Mouse (Mus musculus): ENCODE measurements at regions not wholly inside any gene's neighbourhood (a gene's known extent, or its start where the extent isn't known, plus 50 kb on each side); places are given as distances from the start of the nearest gene placed in this dataset.
A peak's percentile ranks its signal among the peaks of the same experiment; 100 is the strongest.

DNA sequence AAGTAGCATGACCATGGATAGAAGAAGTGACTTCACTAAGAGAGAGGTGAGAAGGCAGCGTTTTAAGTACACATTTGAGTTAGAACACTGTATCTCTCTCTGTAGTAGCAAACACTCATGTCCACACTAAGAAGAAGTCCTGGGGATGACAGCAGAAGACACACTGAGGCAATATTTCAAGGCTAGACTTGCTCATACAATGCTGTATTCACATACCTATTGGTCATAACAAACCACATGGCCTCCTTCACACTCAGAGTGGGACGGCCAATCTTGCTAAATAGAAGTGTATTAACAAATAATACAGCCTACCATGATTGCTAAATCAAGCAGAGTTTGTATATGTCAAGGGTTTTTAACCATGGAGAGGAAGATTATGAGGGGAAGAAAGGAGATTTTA lies 252.5 kb upstream of the Kcnj16 start:
- no peak for DNase-seq (ENCODE audit: low read depth, low spot score)

DNA sequence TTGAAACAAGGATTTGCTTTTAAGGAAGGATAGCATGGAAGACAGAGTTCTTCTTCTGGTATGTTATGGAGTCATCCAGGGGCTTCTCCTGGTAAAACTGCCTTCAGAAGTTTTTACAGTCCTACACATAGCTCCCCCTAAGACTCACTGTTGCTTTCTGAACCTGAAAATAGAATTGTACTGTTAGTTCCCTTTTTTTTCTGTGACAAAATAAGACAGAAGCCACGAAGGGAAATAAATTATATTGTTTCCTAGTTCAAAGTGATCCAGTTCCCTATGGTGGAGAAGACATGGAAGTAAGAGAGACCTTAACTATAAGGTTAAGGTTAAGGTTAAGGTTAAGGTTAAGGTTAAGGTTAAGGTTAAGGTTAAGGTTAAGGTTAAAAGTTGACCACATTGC lies 251.5 kb upstream of the Kcnj16 start:
- no peak for DNase-seq (ENCODE audit: low read depth, low spot score)

DNA sequence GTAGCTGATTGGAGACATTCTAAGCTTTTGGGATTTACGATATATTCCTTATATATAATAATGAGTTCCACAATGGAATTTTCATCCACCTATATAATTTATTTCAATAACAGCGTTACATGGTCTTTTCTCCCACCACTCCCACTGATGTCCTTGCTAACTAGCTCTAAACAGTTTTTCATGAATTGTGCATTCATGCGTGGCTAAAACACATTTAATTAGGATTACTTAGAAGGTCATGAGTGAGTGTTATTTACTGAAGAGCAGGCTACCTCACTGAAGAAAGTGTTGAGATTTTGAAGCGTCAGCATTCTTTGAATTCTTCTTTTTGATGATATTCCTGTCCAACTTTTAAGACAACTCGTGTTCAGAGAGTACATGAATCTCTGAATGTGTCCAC lies 245.1 kb upstream of the Kcnj16 start:
- DNase-seq (ENCODE audit: low read depth, low spot score): no peak

DNA sequence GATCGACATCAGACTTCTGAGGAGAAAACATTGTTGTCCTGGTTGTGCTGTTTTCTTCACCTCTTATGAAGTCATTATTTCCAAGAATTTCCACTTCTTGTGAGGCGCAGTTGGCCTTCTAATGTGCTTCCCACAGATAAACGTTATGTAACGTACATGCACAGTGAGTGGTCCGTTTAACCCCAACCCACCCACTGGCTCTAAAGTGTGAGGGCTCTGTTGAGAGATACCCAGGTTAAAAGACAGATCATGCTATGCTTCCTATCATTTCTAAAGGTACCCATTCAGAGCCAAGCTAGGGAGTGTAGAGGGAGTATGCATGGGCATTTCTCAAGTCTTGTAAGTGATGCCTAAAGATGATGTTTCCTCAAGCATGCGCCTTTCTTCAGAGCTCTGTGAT lies 243.9 kb upstream of the Kcnj16 start:
- no peak for DNase-seq (ENCODE audit: low read depth, low spot score)

DNA sequence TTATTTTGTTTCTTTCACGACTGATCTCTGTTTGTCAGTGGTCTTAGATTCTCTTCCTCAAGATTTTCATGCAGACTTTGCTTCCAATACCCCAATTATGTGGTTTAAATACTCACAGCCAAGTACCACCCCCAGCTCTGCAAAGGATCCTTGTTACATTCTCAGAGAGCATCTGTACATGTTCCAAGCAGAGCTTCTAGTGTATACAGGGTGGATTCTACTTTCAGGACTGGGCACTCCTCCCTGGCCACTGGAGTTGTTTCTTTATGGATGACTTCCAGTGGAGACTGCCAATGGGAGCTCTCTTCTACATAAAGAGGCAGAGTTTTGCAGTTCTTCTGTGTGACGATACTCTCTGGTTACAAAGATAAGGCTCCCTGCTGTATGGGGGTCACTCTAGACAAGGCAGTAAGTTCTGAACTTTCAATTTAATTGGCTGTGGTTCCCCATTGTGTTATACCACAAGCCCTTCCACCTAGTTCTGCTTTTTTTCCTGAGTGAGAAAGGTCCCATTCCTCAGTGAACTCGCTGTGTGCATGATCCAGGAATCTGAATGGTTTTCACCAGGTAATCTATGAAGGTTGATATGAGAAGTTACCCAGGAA lies 240.4 kb upstream of the Kcnj16 start:
- no peak for DNase-seq (ENCODE audit: low read depth, low spot score)

DNA sequence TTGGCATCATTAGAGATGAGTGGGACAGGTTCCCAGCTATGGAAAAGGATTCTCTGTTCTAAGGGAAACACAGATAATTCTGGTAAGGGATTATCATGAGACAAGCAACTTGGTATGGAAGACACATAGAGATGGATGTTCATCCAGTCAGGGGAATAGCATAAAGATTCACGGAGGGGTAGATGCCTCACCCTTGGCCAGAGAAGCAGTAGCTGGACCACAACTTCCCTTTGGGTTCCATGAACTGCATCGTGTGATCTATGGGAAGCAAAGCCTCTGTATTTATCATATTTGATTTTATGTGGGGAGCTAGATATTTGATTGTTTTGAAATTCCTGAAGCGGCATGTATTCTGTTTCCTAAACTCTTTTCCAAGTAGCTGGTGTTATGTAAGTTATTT lies 236.3 kb upstream of the Kcnj16 start:
- no peak for DNase-seq (ENCODE audit: low read depth, low spot score)

DNA sequence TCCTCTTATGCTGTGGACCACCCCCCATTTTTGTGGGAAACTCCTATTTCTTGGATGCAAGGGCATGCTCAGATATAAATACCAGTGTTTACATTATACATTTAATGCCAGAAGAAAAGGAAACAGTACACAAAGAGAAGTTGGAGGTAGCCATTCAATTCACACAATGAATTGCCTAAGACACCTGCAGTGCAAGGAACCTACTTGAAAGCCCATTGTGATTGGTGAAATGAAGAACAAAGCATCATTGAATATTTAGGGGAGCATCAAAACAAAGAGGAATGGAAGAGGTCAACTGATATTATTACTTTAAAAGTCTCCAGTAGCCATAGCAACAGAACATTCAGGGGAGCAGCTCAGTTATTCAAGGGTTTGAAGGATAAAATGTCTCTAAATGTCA lies 193.7 kb upstream of the Kcnj16 start:
- DNase-seq (ENCODE audit: low read depth, low spot score): no peak

DNA sequence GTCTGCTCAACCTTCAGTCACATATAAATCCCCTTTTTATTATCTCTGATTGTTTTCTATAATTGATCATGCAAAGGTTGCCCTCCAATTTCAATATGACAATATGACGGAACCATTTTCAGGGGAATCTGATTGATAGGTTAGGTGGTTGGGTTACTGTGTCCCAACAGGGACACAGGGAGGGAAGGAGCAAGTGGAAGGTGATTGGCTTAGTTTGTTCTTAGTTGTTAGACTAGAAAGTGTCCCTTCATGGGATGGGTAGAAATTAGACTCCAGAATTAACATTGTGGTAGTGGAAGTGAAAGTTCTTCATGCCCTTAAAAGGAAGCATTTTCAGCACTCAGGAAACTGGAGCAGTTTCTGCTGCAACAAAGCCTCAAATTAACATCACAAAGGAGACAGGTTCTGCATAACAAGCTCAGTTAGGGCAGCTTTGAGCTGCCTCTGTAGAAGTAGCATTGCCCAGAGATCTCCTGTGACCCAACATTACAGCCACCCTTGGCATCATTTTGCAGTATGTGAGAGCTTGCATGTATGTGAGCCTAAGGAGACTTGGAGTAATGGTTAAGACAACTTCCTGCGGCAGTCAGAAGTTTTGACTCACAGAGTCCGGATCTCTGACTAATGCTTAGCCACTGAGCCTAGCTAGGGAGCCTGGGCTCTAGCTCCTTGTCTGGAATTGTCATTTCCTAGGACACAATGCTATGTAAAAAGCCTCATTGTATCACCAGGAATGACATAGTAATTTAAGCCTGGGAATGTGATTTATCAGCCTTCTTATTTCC lies 186.1 kb upstream of the Kcnj16 start:
- peak; percentile 16 for DNase-seq (ENCODE audit: low read depth, low spot score)

DNA sequence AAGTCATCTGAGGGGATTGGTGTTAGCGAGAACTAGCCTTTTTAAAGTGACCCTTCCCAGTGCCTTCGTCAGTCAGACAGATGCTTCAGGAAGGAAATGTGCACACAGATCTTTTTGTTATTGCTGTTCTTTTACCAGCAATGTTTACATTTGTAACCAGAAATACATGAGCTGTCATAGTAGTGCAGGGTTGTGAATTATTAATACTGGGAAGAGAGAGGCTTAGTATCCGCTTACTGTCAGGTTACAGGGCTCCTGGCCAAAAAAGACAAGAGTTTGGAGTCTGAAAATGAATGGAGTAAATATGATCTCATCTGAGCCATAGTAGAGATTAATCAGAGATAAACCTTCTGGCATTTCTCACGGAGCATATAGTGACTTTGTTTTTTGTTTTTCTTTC lies 178.3 kb upstream of the Kcnj16 start:
- DNase-seq (ENCODE audit: low read depth, low spot score): no peak

DNA sequence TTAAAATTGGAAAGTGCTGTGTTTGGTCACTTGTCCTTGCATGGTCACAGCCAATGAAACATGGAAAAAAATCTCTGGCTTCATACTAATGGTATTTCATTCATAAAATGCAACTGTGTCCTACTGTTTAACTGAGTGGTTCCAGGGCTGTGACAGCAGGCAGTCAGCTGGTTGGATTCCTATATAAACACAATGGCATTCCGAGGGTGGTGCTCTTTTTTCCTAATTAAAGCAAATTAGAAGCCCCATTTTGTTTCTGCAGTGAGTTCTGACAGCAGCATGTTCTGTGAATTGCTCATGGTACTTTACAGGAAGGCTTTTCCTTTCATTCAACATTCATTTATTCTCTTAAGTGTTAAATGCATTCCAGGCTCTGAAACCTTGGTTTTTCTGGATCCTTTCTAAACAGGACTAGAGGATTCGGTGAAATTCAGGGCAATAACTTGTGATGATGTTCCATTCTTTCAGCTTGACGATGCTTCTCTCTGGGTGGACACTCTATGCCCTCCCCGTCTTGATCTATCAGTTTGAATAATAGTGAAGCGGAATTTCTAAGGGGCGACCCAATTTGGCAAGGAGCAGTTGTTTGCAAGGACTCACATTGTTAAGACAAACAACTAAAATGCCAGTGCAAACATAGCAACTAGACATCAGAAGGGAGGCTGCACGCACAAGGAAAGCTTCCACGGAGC lies 167.8 kb upstream of the Kcnj16 start:
- DNase-seq (ENCODE audit: low read depth, low spot score): no peak

DNA sequence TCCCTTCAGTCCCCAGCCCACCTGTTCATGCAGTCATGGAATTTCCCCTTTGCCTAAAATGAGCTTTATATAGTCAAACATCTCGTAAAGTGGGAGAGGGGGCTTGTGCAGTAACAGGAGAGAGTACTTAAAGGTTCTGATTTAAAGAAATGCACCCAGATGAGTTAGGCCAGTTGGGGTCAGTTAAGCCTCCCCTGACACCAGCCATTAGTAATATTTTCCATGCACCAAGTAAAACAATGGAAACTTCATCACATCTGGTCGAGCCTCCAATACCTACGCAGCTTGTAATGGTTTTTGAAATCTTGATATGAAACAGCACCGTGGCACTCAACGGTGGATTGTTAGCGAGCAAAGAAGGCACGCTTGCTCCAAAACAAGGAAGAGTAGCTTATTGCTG lies 165.8 kb upstream of the Kcnj16 start:
- no peak for DNase-seq (ENCODE audit: low read depth, low spot score)

DNA sequence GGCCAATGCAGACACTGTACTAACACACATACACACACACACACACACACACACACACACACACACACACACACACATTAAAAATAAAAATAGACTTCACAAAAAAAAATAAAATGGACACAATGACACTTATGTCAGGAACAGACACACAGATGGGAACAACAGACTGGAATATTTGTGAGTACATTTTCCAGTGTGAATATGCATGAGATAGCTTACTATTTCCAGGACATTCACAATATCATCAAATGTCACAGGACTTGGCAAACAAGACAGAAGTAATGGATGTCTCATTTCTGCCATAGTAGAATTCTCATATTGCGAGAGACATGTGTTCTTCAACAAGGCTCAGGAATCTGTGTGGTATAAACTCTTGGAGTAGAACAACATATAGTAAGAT lies 163.8 kb upstream of the Kcnj16 start:
- DNase-seq (ENCODE audit: low read depth, low spot score): no peak

DNA sequence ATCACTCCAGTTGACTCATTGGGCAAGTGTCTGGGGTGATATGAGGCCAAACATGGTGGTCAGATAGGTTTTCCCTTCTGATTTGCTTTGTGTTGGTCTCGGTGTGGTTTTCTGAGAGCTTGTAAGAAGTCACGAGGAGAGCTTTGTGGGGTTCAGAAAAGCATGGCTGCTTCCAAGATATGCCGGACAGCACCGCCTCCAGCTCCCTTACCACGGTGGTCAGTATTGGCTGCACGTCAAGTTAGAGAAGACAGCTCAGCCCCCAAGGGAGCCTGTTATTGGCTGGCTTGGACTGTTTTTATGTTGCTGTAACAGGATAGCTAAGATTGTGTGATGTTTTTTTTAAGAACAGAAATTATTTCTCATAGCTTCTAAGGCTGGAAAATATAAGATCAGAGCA lies 154.7 kb upstream of the Kcnj16 start:
- DNase-seq (ENCODE audit: low read depth, low spot score): no peak

DNA sequence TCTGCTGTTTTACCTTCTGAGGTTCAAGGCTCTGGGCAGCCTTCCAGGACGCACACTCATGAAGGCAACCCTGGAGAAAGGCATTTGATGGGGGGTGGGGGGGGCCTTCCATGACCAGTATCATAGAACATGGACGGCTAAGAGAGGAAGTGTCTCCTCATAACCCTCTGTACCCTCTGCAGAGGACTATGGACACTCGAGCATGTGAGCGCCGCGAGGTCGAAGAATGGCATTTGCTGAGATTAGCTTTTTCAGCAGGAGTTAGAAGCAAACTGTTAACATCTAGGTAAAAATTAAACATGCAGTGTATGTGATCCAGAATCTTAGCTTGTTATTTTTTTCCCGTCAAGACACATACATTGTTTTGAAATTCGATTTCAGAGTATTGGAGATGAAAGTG lies 153.1 kb upstream of the Kcnj16 start:
- DNase-seq (ENCODE audit: low read depth, low spot score): no peak

DNA sequence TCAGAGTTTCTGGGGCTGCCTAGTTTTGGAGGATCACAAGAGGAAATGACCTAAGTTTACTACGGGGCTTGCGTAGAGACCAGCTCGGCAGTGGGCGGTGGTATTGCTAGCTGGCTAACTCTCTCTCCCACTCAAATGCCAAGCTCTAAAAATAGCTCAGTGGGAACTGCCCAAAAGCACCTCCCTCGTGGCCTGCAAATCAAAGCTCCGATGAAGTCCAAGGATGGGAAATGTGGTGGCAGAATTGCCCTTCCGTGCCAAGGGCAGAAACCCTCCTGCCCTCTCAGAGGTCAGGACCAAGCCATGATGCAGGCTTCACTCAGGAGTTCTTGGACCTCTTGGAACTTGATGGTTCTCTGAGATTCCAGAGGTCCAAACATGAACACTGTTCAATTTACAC lies 152.6 kb upstream of the Kcnj16 start:
- DNase-seq (ENCODE audit: low read depth, low spot score): no peak

DNA sequence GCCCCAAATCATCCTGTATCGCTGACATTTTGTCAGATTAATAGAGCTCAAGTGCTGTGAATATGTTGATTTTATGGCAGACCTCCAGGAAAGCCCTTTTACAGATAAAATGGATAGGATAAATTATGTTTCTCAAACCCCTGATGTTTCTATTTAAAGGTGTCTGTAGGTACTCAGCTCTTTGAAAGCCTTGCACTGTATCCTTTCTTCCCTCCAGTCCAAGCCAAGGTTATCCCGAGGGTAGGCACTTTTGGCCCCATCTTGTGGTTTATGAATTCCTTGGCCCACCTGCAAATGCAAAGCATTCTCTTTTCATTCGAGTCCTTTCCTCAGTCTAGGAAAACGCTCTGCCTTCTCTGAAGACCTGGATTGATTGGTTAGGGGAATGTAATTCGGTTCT lies 139.2 kb upstream of the Kcnj16 start:
- DNase-seq (ENCODE audit: low read depth, low spot score): peak; percentile 20

DNA sequence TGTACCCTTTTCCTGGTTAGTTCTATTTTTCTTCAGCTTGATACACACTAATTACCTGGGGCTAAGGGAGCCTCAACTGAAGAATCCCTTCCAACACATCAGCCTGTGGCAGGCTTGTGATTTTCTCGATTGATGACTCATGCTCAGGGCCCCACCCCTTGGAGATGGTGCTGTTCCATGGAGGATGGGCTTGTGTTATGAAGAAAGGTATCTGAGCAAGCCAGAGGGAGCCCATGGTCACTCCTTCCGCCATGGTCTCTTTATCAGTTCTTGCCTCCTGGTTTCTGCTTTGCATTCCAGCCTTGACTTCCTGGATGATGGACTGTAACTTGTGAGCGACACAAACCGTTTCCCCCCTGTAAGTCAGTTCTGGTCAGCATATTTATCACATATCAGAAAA lies 131.1 kb upstream of the Kcnj16 start:
- DNase-seq (ENCODE audit: low read depth, low spot score): no peak

DNA sequence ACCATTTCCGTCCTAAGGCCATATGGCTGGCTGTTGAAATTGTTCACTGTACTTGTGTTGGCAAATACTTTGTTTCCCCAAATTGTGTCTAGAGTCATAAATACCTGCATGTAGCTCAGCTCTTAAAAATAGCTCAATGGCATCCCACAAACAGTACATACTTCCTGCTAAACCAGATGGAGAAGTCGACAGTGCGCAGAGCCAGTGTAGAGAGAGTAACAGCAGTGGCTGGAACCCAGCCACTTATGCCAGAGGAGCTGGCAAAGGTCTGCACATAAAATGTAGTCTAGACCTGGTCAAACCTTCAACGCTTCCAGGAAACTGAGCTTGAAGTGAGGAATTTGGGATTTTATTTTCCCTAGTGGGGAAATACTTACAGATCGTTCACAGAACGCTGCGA lies 128.5 kb upstream of the Kcnj16 start:
- DNase-seq (ENCODE audit: low read depth, low spot score): no peak

DNA sequence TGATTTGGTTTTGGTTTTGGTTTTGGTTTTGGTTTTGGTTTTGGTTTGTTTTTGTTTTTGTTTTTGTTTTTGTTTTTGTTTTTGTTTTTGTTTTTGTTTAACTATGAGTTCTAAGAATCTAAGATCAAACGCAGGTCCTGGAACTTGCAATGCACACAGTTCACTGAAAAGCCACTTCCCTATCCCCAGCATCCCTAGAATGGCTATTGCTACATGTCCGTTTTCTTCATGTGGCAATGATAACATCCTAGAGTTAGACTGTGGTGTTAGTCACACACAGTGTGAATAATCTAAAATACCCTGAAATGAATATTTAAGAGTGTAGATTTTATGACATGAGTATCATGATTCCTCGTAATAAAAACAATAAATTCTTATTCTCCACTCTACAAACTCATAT lies 99.5 kb upstream of the Kcnj16 start:
- DNase-seq (ENCODE audit: low read depth, low spot score): no peak

DNA sequence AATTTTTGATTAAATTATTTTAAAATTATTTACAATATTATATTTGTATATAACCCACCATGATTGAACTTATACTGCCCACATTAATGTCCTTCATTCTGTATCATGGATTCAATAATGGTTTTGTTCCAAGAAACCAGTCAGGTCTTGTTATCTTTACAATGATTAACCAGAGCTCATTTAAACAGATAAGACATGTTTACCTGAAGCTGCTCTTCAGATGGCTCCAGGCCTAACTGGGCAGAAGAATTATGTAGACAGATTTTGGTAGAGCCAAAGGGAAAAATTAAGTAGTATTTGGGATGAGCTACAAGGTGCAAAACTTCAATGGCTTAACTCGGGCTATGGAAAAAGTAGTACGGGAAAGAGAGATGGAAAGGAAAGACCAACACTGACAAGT lies 97.7 kb upstream of the Kcnj16 start:
- DNase-seq (ENCODE audit: low read depth, low spot score): no peak

DNA sequence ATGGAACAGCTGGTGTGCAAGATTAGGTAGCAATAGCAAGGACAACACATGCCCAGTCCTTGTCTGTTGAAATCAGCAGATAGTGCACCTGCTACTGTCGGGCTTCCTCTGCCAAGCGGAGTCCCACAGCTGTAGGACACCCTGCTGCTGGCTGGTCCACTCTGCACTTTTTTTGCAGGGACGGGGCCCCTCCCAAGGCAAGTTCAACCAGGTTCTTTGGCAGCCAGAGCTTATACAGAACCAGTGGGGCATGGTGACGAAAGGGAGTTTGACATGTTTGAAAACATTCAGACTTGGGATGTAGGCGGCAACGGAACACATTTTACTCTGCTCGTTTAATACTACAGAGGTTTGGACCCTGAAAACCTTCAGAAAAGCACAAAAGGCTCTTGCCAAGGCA lies 93.2 kb upstream of the Kcnj16 start:
- DNase-seq (ENCODE audit: low read depth, low spot score): no peak

DNA sequence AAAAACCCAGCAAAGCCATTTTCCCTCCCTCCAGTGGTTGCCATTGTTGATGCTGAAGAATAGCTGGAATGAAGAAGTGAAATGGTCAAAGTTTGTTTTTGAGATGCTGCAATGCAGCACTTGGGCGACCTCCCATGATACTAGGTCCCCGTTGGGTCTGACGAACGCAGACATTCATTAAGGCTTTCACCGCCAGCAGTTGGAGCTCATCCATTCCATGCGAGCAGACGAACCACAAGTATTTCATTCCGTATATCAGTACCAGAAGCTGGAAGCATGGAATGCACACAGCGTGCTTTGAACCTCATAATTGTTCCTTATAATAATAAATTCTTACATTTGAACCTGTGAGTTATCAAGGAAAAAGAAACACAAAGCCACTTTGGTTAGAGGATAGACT lies 86.9 kb upstream of the Kcnj16 start:
- DNase-seq (ENCODE audit: low read depth, low spot score): no peak

Data from mesoderm, embryonic 11.5 days (tissue).